Mouse (Mus musculus): ENCODE measurements at regions not wholly inside any gene's neighbourhood (a gene's known extent, or its start where the extent isn't known, plus 50 kb on each side); places are given as distances from the start of the nearest gene placed in this dataset.

DNA sequence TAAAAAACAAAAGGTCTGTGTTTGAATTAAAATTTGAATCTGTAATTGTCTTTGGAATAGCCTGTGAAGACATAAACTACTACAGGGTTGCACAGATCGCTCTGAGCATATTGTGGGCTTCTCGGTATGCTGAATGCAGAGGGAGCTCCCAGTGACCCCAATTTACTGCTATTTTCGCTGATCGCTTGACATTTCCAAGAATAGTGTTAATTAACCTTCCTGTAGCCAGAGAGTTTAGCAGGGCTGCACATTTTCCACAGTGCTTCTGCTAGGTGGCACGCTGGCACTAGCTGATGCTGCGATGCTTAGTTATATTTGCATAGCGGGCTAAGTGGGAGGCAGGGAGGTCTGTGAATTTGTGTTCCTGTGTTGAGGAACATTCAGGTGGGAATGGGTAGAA, 164.8 kb upstream of the Stac start:
- in situ Hi-C loops (cut with MboI; ENCODE audit: low pct_ligation_motif_present, low pct_unique_long_range_greater_than_20kb, low sequenced_read_pairs), result no loop called here
- DNase-seq (ENCODE audit: extremely low read depth), result no peak
- Histone ChIP-seq H3K27ac (ENCODE audit: insufficient read depth, low read depth) (no peak overlapping the region), H3K4me3 (replicated peaks in 1 of 3; ENCODE audit: low read depth in 2 of 3, low read length in 2 of 3, poor library complexity in 1 of 3) (no peak overlapping the region), H3K79me2 (replicated peaks; ENCODE audit: control insufficient read depth, extremely low read depth, insufficient read depth, poor library complexity, severe bottlenecking) (no peaks in the 10 kb centered on the region), H3K27me3 (replicated peaks) (no peaks in the 10 kb centered on the region), H3K4me2 (ENCODE audit: insufficient read depth, low read depth, poor library complexity, severe bottlenecking) (no peak overlapping the region), H3K9me3 (replicated peaks; ENCODE audit: low read length) (peaks cover 45% of the 10 kb centered on the region), H3K9ac (ENCODE audit: insufficient read depth, low read depth) (no peak overlapping the region), H3K36me3 (replicated peaks in 1 of 2; ENCODE audit: control insufficient read depth in 1 of 2, insufficient read depth in 1 of 2, low read length in 1 of 2) (no peaks in the 10 kb centered on the region), H3K4me1 (ENCODE audit: control insufficient read depth in 1 of 2, insufficient read depth in 2 of 2) (no peaks in the 10 kb centered on the region)
- TF ChIP-seq MYC (IDR thresholded peaks at IDR 0.05; ENCODE audit: low read depth, low read length), result no peak
- TF ChIP-seq SIN3A (IDR thresholded peaks at IDR 0.05; ENCODE audit: low read length), result no peak
- no peak for TF ChIP-seq USF1 (IDR thresholded peaks at IDR 0.05; ENCODE audit: low read depth, low read length)
- no peak for TF ChIP-seq JUN (IDR thresholded peaks at IDR 0.05; ENCODE audit: insufficient read depth, low read depth, low read length)
- no peak for TF ChIP-seq PAX5 (IDR thresholded peaks at IDR 0.05; ENCODE audit: low read length)
- dilution Hi-C loops (cut with MboI; ENCODE audit: extremely low pct_ligation_motif_present, extremely low pct_unique_long_range_greater_than_20kb, low sequenced_read_pairs), result no loop called here

DNA sequence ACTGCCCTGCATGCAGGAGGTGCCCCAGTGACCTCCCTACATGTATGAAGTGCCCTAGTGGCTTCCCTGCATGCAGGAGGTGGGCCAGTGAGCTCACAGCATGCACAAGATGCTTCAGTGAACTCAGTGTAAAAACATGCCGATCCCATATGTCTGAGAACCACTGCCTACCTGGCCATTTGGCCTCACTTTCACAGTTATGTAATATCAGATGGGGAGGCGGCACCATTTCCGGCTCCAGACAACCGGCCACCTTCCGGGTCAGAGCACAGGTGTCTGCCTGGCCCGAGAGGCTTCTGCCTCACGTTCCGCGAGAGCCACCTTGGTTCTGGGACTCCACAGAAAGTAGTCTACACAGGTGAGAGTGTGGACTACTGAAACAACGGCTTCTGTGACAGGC, 156.2 kb upstream of the Stac start:
- dilution Hi-C loops (cut with MboI; ENCODE audit: extremely low pct_ligation_motif_present, extremely low pct_unique_long_range_greater_than_20kb, low sequenced_read_pairs), result no loop called here
- in situ Hi-C loops (cut with MboI; ENCODE audit: low pct_ligation_motif_present, low pct_unique_long_range_greater_than_20kb, low sequenced_read_pairs), result no loop called here

DNA sequence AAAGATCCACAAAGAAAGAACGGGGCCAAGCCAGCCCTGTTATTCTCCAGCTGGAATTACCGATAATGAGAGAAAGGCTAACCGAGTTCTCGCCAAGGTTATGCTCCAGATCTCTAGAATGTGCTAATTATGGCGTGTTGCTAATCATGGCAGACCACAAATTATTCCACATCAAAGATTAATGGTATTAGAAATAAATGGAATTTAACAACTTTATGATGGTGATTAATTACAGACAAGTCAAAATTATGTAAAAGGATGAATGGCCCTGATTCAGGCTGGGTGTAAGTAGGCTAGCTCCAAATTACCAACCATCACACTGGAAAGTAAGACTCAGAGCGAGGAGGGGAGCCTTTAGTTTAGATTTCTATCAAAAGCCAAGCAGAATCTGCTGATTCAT, 151.0 kb upstream of the Stac start:
- Histone ChIP-seq H3K9me3 (replicated peaks; ENCODE audit: low read length) (peaks cover 59% of the 10 kb centered on the region), H3K9ac (ENCODE audit: insufficient read depth, low read depth) (no peak overlapping the region), H3K27me3 (replicated peaks) (no peaks in the 10 kb centered on the region), H3K4me1 (ENCODE audit: control insufficient read depth in 1 of 2, insufficient read depth in 2 of 2) (no peaks in the 10 kb centered on the region), H3K4me2 (ENCODE audit: insufficient read depth, low read depth, poor library complexity, severe bottlenecking) (no peak overlapping the region), H3K4me3 (replicated peaks in 1 of 3; ENCODE audit: low read depth in 2 of 3, low read length in 2 of 3, poor library complexity in 1 of 3) (no peak overlapping the region), H3K27ac (ENCODE audit: insufficient read depth, low read depth) (no peak overlapping the region), H3K79me2 (replicated peaks; ENCODE audit: control insufficient read depth, extremely low read depth, insufficient read depth, poor library complexity, severe bottlenecking) (no peaks in the 10 kb centered on the region), H3K36me3 (replicated peaks in 1 of 2; ENCODE audit: control insufficient read depth in 1 of 2, insufficient read depth in 1 of 2, low read length in 1 of 2) (no peaks in the 10 kb centered on the region)
- in situ Hi-C loops (cut with MboI; ENCODE audit: low pct_ligation_motif_present, low pct_unique_long_range_greater_than_20kb, low sequenced_read_pairs), result no loop called here
- dilution Hi-C loops (cut with MboI; ENCODE audit: extremely low pct_ligation_motif_present, extremely low pct_unique_long_range_greater_than_20kb, low sequenced_read_pairs), result no loop called here
- no peak for DNase-seq (ENCODE audit: extremely low read depth)
- TF ChIP-seq USF2 (conservative IDR thresholded peaks at IDR 0.05; ENCODE audit: low read depth, low read length) (no peak), MYC (IDR thresholded peaks at IDR 0.05; ENCODE audit: low read depth, low read length) (no peak), NRF1 (IDR thresholded peaks at IDR 0.05; ENCODE audit: low read depth, low read length) (no peak), RAD21 (IDR thresholded peaks at IDR 0.05; ENCODE audit: low read depth, low read length) (no peak), ETS1 (conservative IDR thresholded peaks at IDR 0.05; ENCODE audit: low read depth, low read length) (no peak), NELFE (IDR thresholded peaks at IDR 0.05; ENCODE audit: low read depth, low read length) (no peak), POLR2A (IDR thresholded peaks at IDR 0.05; ENCODE audit: low read depth, low read length) (no peak), CTCF (conservative IDR thresholded peaks at IDR 0.05 in 1 of 2, IDR thresholded peaks at IDR 0.05 in 1 of 2; ENCODE audit: low read depth in 2 of 2, low read length in 2 of 2) (no peak), ZKSCAN1 (IDR thresholded peaks at IDR 0.05; ENCODE audit: borderline replicate concordance, low read depth, low read length) (no peak), TBP (conservative IDR thresholded peaks at IDR 0.05; ENCODE audit: low read depth, low read length) (no peak), ELF1 (IDR thresholded peaks at IDR 0.05; ENCODE audit: low read depth, low read length) (no peak), MAFK (IDR thresholded peaks at IDR 0.05; ENCODE audit: insufficient replicate concordance, low read length) (no peak), MAX (IDR thresholded peaks at IDR 0.05; ENCODE audit: low read length) (no peak), MEF2A (IDR thresholded peaks at IDR 0.05; ENCODE audit: borderline replicate concordance, low read depth, low read length) (no peak), ZMIZ1 (IDR thresholded peaks at IDR 0.05; ENCODE audit: low read depth, low read length) (no peak), IRF4 (IDR thresholded peaks at IDR 0.05; ENCODE audit: low read depth, low read length) (no peak), JUN (IDR thresholded peaks at IDR 0.05; ENCODE audit: insufficient read depth, low read depth, low read length) (no peak), SIN3A (IDR thresholded peaks at IDR 0.05; ENCODE audit: low read length) (no peak)

More for the DNA sequence above, 156.2 kb upstream of the Stac start:
- Histone ChIP-seq H3K9me3 (replicated peaks; ENCODE audit: low read length) (peaks cover 30% of the 10 kb centered on the region), H3K27ac (ENCODE audit: insufficient read depth, low read depth) (no peak overlapping the region), H3K36me3 (replicated peaks in 1 of 2; ENCODE audit: control insufficient read depth in 1 of 2, insufficient read depth in 1 of 2, low read length in 1 of 2) (no peaks in the 10 kb centered on the region), H3K4me2 (ENCODE audit: insufficient read depth, low read depth, poor library complexity, severe bottlenecking) (no peak overlapping the region), H3K79me2 (replicated peaks; ENCODE audit: control insufficient read depth, extremely low read depth, insufficient read depth, poor library complexity, severe bottlenecking) (no peaks in the 10 kb centered on the region), H3K4me3 (replicated peaks in 1 of 3; ENCODE audit: low read depth in 2 of 3, low read length in 2 of 3, poor library complexity in 1 of 3) (no peak overlapping the region), H3K27me3 (replicated peaks) (no peaks in the 10 kb centered on the region), H3K4me1 (ENCODE audit: control insufficient read depth in 1 of 2, insufficient read depth in 2 of 2) (no peaks in the 10 kb centered on the region), H3K9ac (ENCODE audit: insufficient read depth, low read depth) (no peak overlapping the region)
- no peak for DNase-seq (ENCODE audit: extremely low read depth)
- no peak for TF ChIP-seq CTCF (conservative IDR thresholded peaks at IDR 0.05 in 1 of 2, IDR thresholded peaks at IDR 0.05 in 1 of 2; ENCODE audit: low read depth in 2 of 2, low read length in 2 of 2)
- no peak for TF ChIP-seq ZC3H11A (IDR thresholded peaks at IDR 0.05; ENCODE audit: low read depth, low read length)
- no peak for TF ChIP-seq PAX5 (IDR thresholded peaks at IDR 0.05; ENCODE audit: low read length)
- no peak for TF ChIP-seq BHLHE40 (IDR thresholded peaks at IDR 0.05; ENCODE audit: low read depth, low read length)
- no peak for TF ChIP-seq ZKSCAN1 (IDR thresholded peaks at IDR 0.05; ENCODE audit: borderline replicate concordance, low read depth, low read length)
- TF ChIP-seq TCF12 (IDR thresholded peaks at IDR 0.05; ENCODE audit: low read depth, low read length), result no peak
- TF ChIP-seq POLR2A (IDR thresholded peaks at IDR 0.05; ENCODE audit: low read depth, low read length), result no peak
- TF ChIP-seq MAFK (IDR thresholded peaks at IDR 0.05; ENCODE audit: insufficient replicate concordance, low read length), result no peak
- TF ChIP-seq ELF1 (IDR thresholded peaks at IDR 0.05; ENCODE audit: low read depth, low read length), result no peak
- TF ChIP-seq USF2 (conservative IDR thresholded peaks at IDR 0.05; ENCODE audit: low read depth, low read length), result no peak
- TF ChIP-seq USF1 (IDR thresholded peaks at IDR 0.05; ENCODE audit: low read depth, low read length), result no peak
- no peak for TF ChIP-seq POLR2AphosphoS2 (IDR thresholded peaks at IDR 0.05; ENCODE audit: low read depth, low read length)
- no peak for TF ChIP-seq ZNF384 (IDR thresholded peaks at IDR 0.05; ENCODE audit: low read depth, low read length)
- no peak for TF ChIP-seq IRF4 (IDR thresholded peaks at IDR 0.05; ENCODE audit: low read depth, low read length)
- no peak for TF ChIP-seq UBTF (IDR thresholded peaks at IDR 0.05; ENCODE audit: low read depth, low read length)
- TF ChIP-seq CHD1 (IDR thresholded peaks at IDR 0.05; ENCODE audit: low read depth, low read length), result no peak
- TF ChIP-seq KAT2A (IDR thresholded peaks at IDR 0.05; ENCODE audit: insufficient replicate concordance, low read length), result no peak
- no peak for TF ChIP-seq SIN3A (IDR thresholded peaks at IDR 0.05; ENCODE audit: low read length)
- TF ChIP-seq MAX (IDR thresholded peaks at IDR 0.05; ENCODE audit: low read length), result no peak
- TF ChIP-seq SMC3 (IDR thresholded peaks at IDR 0.05; ENCODE audit: low read depth, low read length), result no peak
